Mouse (Mus musculus): ENCODE measurements around the gene Slc30a6. TPM values are rescaled to one million over a fixed set of nuclear protein-coding genes. Genes with fewer than 3 reads are reported as not detected.

Slc30a6 gene
- polyA plus RNA-seq, 1 experiment from 2014 or later: 20.8 TPM

- WGBS (ENCODE audit: insufficient replicate concordance): 59% methylated on average over 4 of the region's 4 CpGs
- H3K27ac ChIP-seq: no peak overlapping the region
- no peaks in the 10 kb centered on the region for H3K4me1 ChIP-seq (replicated peaks)
- no peaks in the 10 kb centered on the region for H3K9me3 ChIP-seq (replicated peaks)
- DNase-seq: no peak
- H3K36me3 ChIP-seq: peaks cover 69% of the 10 kb centered on the region
- no peak overlapping the region for H3K9ac ChIP-seq
- ATAC-seq (ENCODE audit: low read depth): no peak
- H3K4me2 ChIP-seq: no peak overlapping the region
- no peaks in the 10 kb centered on the region for H3K27me3 ChIP-seq
- no peak overlapping the region for H3K4me3 ChIP-seq (replicated peaks)
Observed at GRCm38 (mm10) chr17:74409722-74410121, 14.3 kb downstream of the Slc30a6 start.

GRCm38 (mm10) chr17:74413324-74413723 is 17.9 kb downstream of the Slc30a6 start:
- no peak overlapping the region for H3K4me2 ChIP-seq
- no peak overlapping the region for H3K4me3 ChIP-seq (replicated peaks)
- H3K27ac ChIP-seq: no peak overlapping the region
- DNase-seq (no peak), ATAC-seq (ENCODE audit: low read depth) (no peak)
- no peak overlapping the region for H3K9ac ChIP-seq
- H3K36me3 ChIP-seq: peaks cover 76% of the 10 kb centered on the region
- 79% methylated on average over 8 of the region's 8 CpGs for WGBS (ENCODE audit: insufficient replicate concordance)
- no peaks in the 10 kb centered on the region for H3K9me3 ChIP-seq (replicated peaks)
- H3K4me1 ChIP-seq (replicated peaks): no peaks in the 10 kb centered on the region
- H3K27me3 ChIP-seq: no peaks in the 10 kb centered on the region

GRCm38 (mm10) chr17:74414671-74415070 is 19.3 kb downstream of the Slc30a6 start:
- H3K27ac ChIP-seq: no peak overlapping the region
- no peak overlapping the region for H3K4me3 ChIP-seq (replicated peaks)
- DNase-seq: no peak
- H3K27me3 ChIP-seq: no peaks in the 10 kb centered on the region
- H3K4me2 ChIP-seq: no peak overlapping the region
- no peaks in the 10 kb centered on the region for H3K9me3 ChIP-seq (replicated peaks)
- no peak for ATAC-seq (ENCODE audit: low read depth)
- 21% methylated on average over 1 of the region's 1 CpGs for WGBS (ENCODE audit: insufficient replicate concordance)
- H3K36me3 ChIP-seq: peaks cover 78% of the 10 kb centered on the region
- H3K4me1 ChIP-seq (replicated peaks): no peaks in the 10 kb centered on the region
- H3K9ac ChIP-seq: no peak overlapping the region

- WGBS (ENCODE audit: insufficient replicate concordance): 87% methylated on average over 8 of the region's 8 CpGs
- Histone ChIP-seq H3K4me3 (replicated peaks) (no peak overlapping the region), H3K27me3 (no peaks in the 10 kb centered on the region), H3K4me2 (no peak overlapping the region), H3K27ac (no peak overlapping the region), H3K36me3 (peaks cover 75% of the 10 kb centered on the region), H3K9ac (no peak overlapping the region), H3K4me1 (replicated peaks) (no peaks in the 10 kb centered on the region), H3K9me3 (replicated peaks) (no peaks in the 10 kb centered on the region)
- no peak for DNase-seq
- no peak for ATAC-seq (ENCODE audit: low read depth)
Observed at GRCm38 (mm10) chr17:74416841-74417360, 21.5 kb downstream of the Slc30a6 start.

GRCm38 (mm10) chr17:74418171-74418570 is 22.8 kb downstream of the Slc30a6 start:
- H3K9me3 ChIP-seq (replicated peaks): no peaks in the 10 kb centered on the region
- ATAC-seq (ENCODE audit: low read depth) (no peak), DNase-seq (no peak)
- no peak overlapping the region for H3K27ac ChIP-seq
- no peak overlapping the region for H3K4me2 ChIP-seq
- H3K36me3 ChIP-seq: peaks cover 68% of the 10 kb centered on the region
- no peaks in the 10 kb centered on the region for H3K27me3 ChIP-seq
- H3K9ac ChIP-seq: no peak overlapping the region
- no peaks in the 10 kb centered on the region for H3K4me1 ChIP-seq (replicated peaks)
- H3K4me3 ChIP-seq (replicated peaks): no peak overlapping the region
- WGBS (ENCODE audit: insufficient replicate concordance): 70% methylated on average over 4 of the region's 4 CpGs

GRCm38 (mm10) chr17:74420656-74421055 is 25.2 kb downstream of the Slc30a6 start:
- Histone ChIP-seq H3K4me3 (replicated peaks) (no peak overlapping the region), H3K27ac (no peak overlapping the region), H3K4me2 (no peak overlapping the region), H3K9ac (no peak overlapping the region), H3K36me3 (peaks cover 59% of the 10 kb centered on the region), H3K9me3 (replicated peaks) (no peaks in the 10 kb centered on the region), H3K4me1 (replicated peaks) (no peaks in the 10 kb centered on the region), H3K27me3 (no peaks in the 10 kb centered on the region)
- ATAC-seq (ENCODE audit: low read depth): no peak
- no peak for DNase-seq
- WGBS (ENCODE audit: insufficient replicate concordance): 87% methylated on average over 2 of the region's 2 CpGs

GRCm38 (mm10) chr17:74424401-74425005 is 29.1 kb downstream of the Slc30a6 start:
- 93% methylated on average over 12 of the region's 12 CpGs for WGBS (ENCODE audit: insufficient replicate concordance)
- Histone ChIP-seq H3K9me3 (replicated peaks) (no peaks in the 10 kb centered on the region), H3K4me2 (no peak overlapping the region), H3K36me3 (peaks cover 51% of the 10 kb centered on the region), H3K27ac (no peak overlapping the region), H3K9ac (no peak overlapping the region), H3K4me1 (replicated peaks) (no peaks in the 10 kb centered on the region), H3K4me3 (replicated peaks) (no peak overlapping the region), H3K27me3 (no peaks in the 10 kb centered on the region)
- ATAC-seq (ENCODE audit: low read depth) (no peak), DNase-seq (no peak)

- Histone ChIP-seq H3K36me3 (peaks cover 19% of the 10 kb centered on the region), H3K27me3 (no peaks in the 10 kb centered on the region), H3K4me2 (no peak overlapping the region), H3K4me1 (replicated peaks) (no peaks in the 10 kb centered on the region), H3K4me3 (replicated peaks) (no peak overlapping the region), H3K9me3 (replicated peaks) (no peaks in the 10 kb centered on the region), H3K9ac (no peak overlapping the region), H3K27ac (no peak overlapping the region)
- no peak for DNase-seq
- WGBS (ENCODE audit: insufficient replicate concordance): 73% methylated on average over 8 of the region's 8 CpGs
- no peak for ATAC-seq (ENCODE audit: low read depth)
Observed at GRCm38 (mm10) chr17:74430074-74430473, 34.7 kb downstream of the Slc30a6 start.

GRCm38 (mm10) chr17:74431481-74431880 is 36.1 kb downstream of the Slc30a6 start:
- Histone ChIP-seq H3K4me1 (replicated peaks) (no peaks in the 10 kb centered on the region), H3K4me3 (replicated peaks) (no peak overlapping the region), H3K36me3 (peaks cover 16% of the 10 kb centered on the region), H3K27me3 (no peaks in the 10 kb centered on the region), H3K9ac (no peak overlapping the region), H3K9me3 (replicated peaks) (no peaks in the 10 kb centered on the region), H3K4me2 (no peak overlapping the region), H3K27ac (no peak overlapping the region)
- peak; percentile 26; the same call in 1 of the 2 replicates for ATAC-seq (ENCODE audit: low read depth)
- DNase-seq: no peak
- 70% methylated on average over 13 of the region's 13 CpGs for WGBS (ENCODE audit: insufficient replicate concordance)

- no peaks in the 10 kb centered on the region for H3K4me1 ChIP-seq (replicated peaks)
- DNase-seq (no peak), ATAC-seq (ENCODE audit: low read depth) (no peak)
- no peak overlapping the region for H3K4me3 ChIP-seq (replicated peaks)
- H3K27me3 ChIP-seq: no peaks in the 10 kb centered on the region
- no peak overlapping the region for H3K9ac ChIP-seq
- H3K9me3 ChIP-seq (replicated peaks): no peaks in the 10 kb centered on the region
- H3K4me2 ChIP-seq: no peak overlapping the region
- WGBS (ENCODE audit: insufficient replicate concordance): 69% methylated on average over 5 of the region's 5 CpGs
- H3K36me3 ChIP-seq: peaks cover 6% of the 10 kb centered on the region; the same call in 1 of the 2 replicates
- H3K27ac ChIP-seq: no peak overlapping the region
Observed at GRCm38 (mm10) chr17:74432631-74433030, 37.2 kb downstream of the Slc30a6 start.

GRCm38 (mm10) chr17:74437762-74438161 is 42.4 kb downstream of the Slc30a6 start:
- 73% methylated on average over 9 of the region's 9 CpGs for WGBS (ENCODE audit: insufficient replicate concordance)

GRCm38 (mm10) chr17:74440486-74440885 is 45.1 kb downstream of the Slc30a6 start:
- Histone ChIP-seq H3K9me3 (replicated peaks) (no peaks in the 10 kb centered on the region), H3K27ac (no peak overlapping the region), H3K4me2 (no peak overlapping the region), H3K4me1 (replicated peaks) (no peaks in the 10 kb centered on the region), H3K36me3 (no peaks in the 10 kb centered on the region), H3K4me3 (replicated peaks) (no peak overlapping the region), H3K27me3 (no peaks in the 10 kb centered on the region), H3K9ac (no peak overlapping the region)
- ATAC-seq (ENCODE audit: low read depth): no peak
- 18% methylated on average over 5 of the region's 5 CpGs for WGBS (ENCODE audit: insufficient replicate concordance)
- DNase-seq: no peak

More at GRCm38 (mm10) chr17:74437762-74438161, 42.4 kb downstream of the Slc30a6 start:
- no peak overlapping the region for H3K4me3 ChIP-seq (replicated peaks)
- H3K27ac ChIP-seq: no peak overlapping the region
- H3K4me1 ChIP-seq (replicated peaks): no peaks in the 10 kb centered on the region
- no peak for ATAC-seq (ENCODE audit: low read depth)
- no peaks in the 10 kb centered on the region for H3K36me3 ChIP-seq
- H3K4me2 ChIP-seq: no peak overlapping the region
- no peaks in the 10 kb centered on the region for H3K9me3 ChIP-seq (replicated peaks)
- H3K27me3 ChIP-seq: no peaks in the 10 kb centered on the region
- no peak overlapping the region for H3K9ac ChIP-seq
- no peak for DNase-seq
